Mouse (Mus musculus) megakaryocyte-erythroid progenitor cell, adult 5-6 weeks (primary cell): ENCODE measurements at regions not wholly inside any gene's neighbourhood (a gene's known extent, or its start where the extent isn't known, plus 50 kb on each side); places are given as distances from the start of the nearest gene placed in this dataset.

ENCODE experiments used
- ATAC-seq: replicated peaks from 2 replicates; pipeline ENCODE4 v1.8.0; 2016; ENCODE audit warnings: mild to moderate bottlenecking, inconsistent platforms; ENCODE audit not compliant: severe bottlenecking, poor library complexity, low FRiP score, low TSS enrichment

- no peak for ATAC-seq
Measured at GRCm38 (mm10) chr4:125219209-125219608, 91.6 kb upstream of the Zc3h12a start.

- ATAC-seq: no peak
Measured at GRCm38 (mm10) chr4:125214306-125214705, 86.7 kb upstream of the Zc3h12a start.

- no peak for ATAC-seq
Measured at GRCm38 (mm10) chr4:125212176-125212530, 84.5 kb upstream of the Zc3h12a start.

GRCm38 (mm10) chr4:125211459-125212175 is 84.0 kb upstream of the Zc3h12a start:
- ATAC-seq: no peak

- ATAC-seq: no peak
Measured at GRCm38 (mm10) chr4:125210719-125211118, 83.1 kb upstream of the Zc3h12a start.

GRCm38 (mm10) chr4:125208136-125208915 is 80.7 kb upstream of the Zc3h12a start:
- ATAC-seq: no peak

- ATAC-seq: no peak
Measured at GRCm38 (mm10) chr4:125203521-125203920, 75.9 kb upstream of the Zc3h12a start.

GRCm38 (mm10) chr4:125201638-125202325 is 74.1 kb upstream of the Zc3h12a start:
- no peak for ATAC-seq

GRCm38 (mm10) chr4:125200762-125201161 is 73.1 kb upstream of the Zc3h12a start:
- ATAC-seq: no peak

GRCm38 (mm10) chr4:125199281-125199680 is 71.6 kb upstream of the Zc3h12a start:
- no peak for ATAC-seq

GRCm38 (mm10) chr4:125195901-125196435 is 68.3 kb upstream of the Zc3h12a start:
- ATAC-seq: no peak

- no peak for ATAC-seq
Measured at GRCm38 (mm10) chr4:125194722-125195380, 67.2 kb upstream of the Zc3h12a start.

- no peak for ATAC-seq
Measured at GRCm38 (mm10) chr4:125194298-125194697, 66.7 kb upstream of the Zc3h12a start.

GRCm38 (mm10) chr4:125191680-125192079 is 64.0 kb upstream of the Zc3h12a start:
- ATAC-seq: no peak

- no peak for ATAC-seq
Measured at GRCm38 (mm10) chr4:125191010-125191409, 63.4 kb upstream of the Zc3h12a start.

GRCm38 (mm10) chr4:125189971-125190370 is 62.3 kb upstream of the Zc3h12a start:
- no peak for ATAC-seq

- ATAC-seq: no peak
Measured at GRCm38 (mm10) chr4:125186246-125186645, 58.6 kb upstream of the Zc3h12a start.

- ATAC-seq: no peak
Measured at GRCm38 (mm10) chr4:125185076-125185475, 57.4 kb upstream of the Zc3h12a start.

GRCm38 (mm10) chr4:125180947-125181346 is 53.3 kb upstream of the Zc3h12a start:
- no peak for ATAC-seq

- ATAC-seq: no peak
Measured at GRCm38 (mm10) chr4:125178552-125178951, 50.9 kb upstream of the Zc3h12a start.
